Mouse (Mus musculus): ENCODE measurements around the gene Dhrs9. TPM values are rescaled to one million over a fixed set of nuclear protein-coding genes. Genes with fewer than 3 reads are reported as not detected.

Gene Dhrs9
- polyA plus RNA-seq, 1 experiment from 2014 or later: 0.05 TPM

DNA sequence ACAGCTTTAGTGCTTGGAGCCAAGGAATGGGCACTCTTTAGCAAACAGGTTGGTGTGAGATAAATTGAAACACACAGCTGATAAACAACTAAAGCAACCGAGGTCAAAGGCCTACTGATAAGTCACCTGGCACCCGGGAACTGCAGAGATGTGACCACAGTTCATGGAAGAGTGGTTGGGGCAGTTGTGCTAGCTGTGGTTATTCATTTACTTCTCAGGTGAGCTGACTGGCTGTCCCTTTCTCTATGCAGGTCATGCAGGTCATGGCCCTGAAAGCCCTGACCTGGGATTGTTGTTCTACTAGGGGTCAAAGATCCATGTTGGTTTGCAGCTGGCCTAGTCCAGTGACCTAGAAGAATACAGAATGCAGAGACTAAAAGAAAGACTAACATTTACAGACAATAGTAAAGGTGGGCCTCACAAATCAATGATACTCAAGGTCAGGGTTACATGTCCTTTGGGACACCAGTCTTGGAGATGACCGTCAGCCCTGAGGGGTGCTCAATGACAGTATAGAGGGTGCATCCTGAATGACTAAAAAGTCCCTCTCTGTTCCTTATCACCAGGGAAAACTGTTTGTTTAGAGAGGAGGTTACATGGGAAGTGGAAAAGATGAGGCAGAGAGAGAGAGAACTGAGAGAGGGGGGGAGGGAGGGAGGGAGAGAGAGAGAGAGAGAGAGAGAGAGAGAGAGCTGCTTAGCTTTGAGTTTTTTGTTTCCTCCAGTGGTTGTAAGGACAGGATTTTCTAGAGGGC lies 6.0 kb downstream of the Dhrs9 start:
- H3K9me3 ChIP-seq (replicated peaks): no peaks in the 10 kb centered on the region
- no peaks in the 10 kb centered on the region for H3K27me3 ChIP-seq (replicated peaks)
- no peaks in the 10 kb centered on the region for H3K4me1 ChIP-seq (replicated peaks)
- no peaks in the 10 kb centered on the region for H3K36me3 ChIP-seq
- no peak overlapping the region for H3K27ac ChIP-seq (ENCODE audit: poor library complexity, severe bottlenecking)
- no peak overlapping the region for H3K9ac ChIP-seq
- no peak overlapping the region for H3K4me2 ChIP-seq
- no peak overlapping the region for H3K4me3 ChIP-seq
- no peak for ATAC-seq (ENCODE audit: insufficient number of reproducible peaks, low FRiP score)
- WGBS: 46% methylated on average over 3 of the region's 3 CpGs

DNA sequence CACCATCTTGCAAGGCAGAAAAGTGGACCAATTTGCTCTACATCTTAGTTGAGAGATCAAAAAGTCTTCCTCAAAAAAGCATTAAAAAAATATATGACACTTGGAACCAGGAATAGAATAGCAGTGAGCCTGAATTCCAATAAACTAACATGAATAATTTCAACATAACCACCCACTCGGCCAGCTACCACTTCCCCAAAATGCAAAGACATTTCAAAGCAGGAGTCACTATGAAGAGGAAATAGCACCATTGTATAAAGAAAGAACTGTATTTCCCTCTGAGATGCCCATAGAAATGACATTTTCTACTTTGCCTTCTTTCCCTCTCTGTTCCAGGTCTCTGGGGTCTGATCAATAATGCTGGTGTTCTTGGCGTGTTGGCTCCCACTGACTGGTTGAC lies 13.7 kb downstream of the Dhrs9 start:
- ATAC-seq (ENCODE audit: insufficient number of reproducible peaks, low FRiP score): no peak
- H3K9ac ChIP-seq: no peak overlapping the region

DNA sequence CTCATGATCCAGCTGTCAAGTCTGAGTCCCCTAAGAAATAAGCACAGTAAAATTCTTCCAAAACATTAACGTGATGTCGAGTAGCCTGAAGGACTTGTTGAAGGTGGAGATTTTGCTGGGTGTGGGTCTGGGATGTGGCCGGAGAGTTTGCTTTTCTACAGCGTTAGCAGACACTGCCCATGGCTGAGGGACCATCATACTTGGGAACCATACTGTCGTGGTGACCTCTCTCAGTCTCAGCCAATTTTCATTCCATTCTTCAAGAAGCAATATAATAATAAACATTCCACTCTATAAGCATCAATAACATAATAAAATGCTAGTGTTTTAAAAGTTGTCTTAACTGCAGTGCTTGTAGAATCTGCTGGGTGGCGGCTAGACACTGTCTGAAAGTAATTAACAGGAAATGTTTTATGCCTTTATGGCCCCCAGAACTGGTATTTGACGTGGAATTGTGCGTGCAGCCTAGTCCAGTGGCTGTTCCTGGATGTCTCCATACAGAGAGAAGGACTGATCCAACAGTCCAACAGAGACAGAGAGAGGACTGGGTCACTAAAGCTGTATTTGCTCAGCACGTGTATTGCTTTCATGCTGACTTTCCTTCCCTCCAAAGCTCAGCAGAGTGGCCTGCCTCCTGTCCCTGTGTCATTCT lies 15.5 kb downstream of the Dhrs9 start:
- no peak overlapping the region for H3K4me2 ChIP-seq

More for the DNA sequence above, 13.7 kb downstream of the Dhrs9 start:
- Histone ChIP-seq H3K4me2 (no peak overlapping the region), H3K4me3 (no peak overlapping the region), H3K4me1 (replicated peaks) (peaks cover 5% of the 10 kb centered on the region; the same call in 1 of the 2 replicates), H3K36me3 (no peaks in the 10 kb centered on the region), H3K27me3 (replicated peaks) (no peaks in the 10 kb centered on the region; the same call in 1 of the 2 replicates), H3K9me3 (replicated peaks) (no peaks in the 10 kb centered on the region), H3K27ac (ENCODE audit: poor library complexity, severe bottlenecking) (no peak overlapping the region)
- 89% methylated on average over 2 of the region's 2 CpGs for whole genome bisulfite sequencing

DNA sequence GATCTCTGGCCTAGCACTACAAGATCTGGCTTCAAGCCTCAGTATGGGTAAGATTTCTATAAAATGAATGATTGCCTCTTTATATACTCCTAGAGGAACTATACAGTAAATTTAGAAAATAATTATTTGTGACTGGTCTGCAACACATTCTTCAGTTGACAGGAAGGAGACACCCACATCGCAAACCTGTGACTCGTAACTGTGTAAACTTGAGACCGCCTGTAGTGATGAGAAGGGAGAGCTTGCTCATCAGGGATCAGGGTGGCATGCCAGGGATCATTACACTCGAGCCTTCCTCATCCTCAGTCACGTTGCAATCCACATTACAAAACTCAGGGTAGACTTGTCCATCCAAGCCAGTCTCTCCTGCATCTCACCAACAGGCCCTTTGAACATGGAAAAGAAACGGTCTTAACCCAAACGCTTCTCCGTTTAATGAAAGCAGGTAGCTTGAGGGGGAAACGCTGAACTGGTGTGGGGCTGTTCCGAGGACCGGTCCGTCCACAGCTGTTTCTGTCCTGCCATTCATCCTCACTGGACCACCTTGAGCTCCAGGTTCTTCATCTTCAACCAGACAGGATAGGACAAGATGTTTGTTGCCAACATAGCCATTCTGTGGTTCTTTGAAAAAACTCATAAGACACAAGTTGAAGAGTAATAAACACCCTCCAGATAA lies 16.7 kb downstream of the Dhrs9 start:
- H3K9me3 ChIP-seq (replicated peaks): no peaks in the 10 kb centered on the region
- no peaks in the 10 kb centered on the region for H3K36me3 ChIP-seq
- WGBS: 81% methylated on average over 12 of the region's 12 CpGs
- ATAC-seq (ENCODE audit: insufficient number of reproducible peaks, low FRiP score): no peak
- no peaks in the 10 kb centered on the region; the same call in 1 of the 2 replicates for H3K27me3 ChIP-seq (replicated peaks)
- no peak overlapping the region for H3K4me3 ChIP-seq
- no peak overlapping the region for H3K27ac ChIP-seq (ENCODE audit: poor library complexity, severe bottlenecking)
- peaks cover 5% of the 10 kb centered on the region; the same call in 1 of the 2 replicates for H3K4me1 ChIP-seq (replicated peaks)
- H3K4me2 ChIP-seq: no peak overlapping the region
- no peak overlapping the region for H3K9ac ChIP-seq

More for the DNA sequence above, 15.5 kb downstream of the Dhrs9 start:
- Histone ChIP-seq H3K9me3 (replicated peaks) (no peaks in the 10 kb centered on the region), H3K27me3 (replicated peaks) (no peaks in the 10 kb centered on the region; the same call in 1 of the 2 replicates), H3K4me1 (replicated peaks) (peaks cover 5% of the 10 kb centered on the region; the same call in 1 of the 2 replicates), H3K4me3 (no peak overlapping the region), H3K9ac (no peak overlapping the region), H3K27ac (ENCODE audit: poor library complexity, severe bottlenecking) (no peak overlapping the region), H3K36me3 (no peaks in the 10 kb centered on the region)
- ATAC-seq (ENCODE audit: insufficient number of reproducible peaks, low FRiP score): no peak
- 77% methylated on average over 9 of the region's 9 CpGs for WGBS

DNA sequence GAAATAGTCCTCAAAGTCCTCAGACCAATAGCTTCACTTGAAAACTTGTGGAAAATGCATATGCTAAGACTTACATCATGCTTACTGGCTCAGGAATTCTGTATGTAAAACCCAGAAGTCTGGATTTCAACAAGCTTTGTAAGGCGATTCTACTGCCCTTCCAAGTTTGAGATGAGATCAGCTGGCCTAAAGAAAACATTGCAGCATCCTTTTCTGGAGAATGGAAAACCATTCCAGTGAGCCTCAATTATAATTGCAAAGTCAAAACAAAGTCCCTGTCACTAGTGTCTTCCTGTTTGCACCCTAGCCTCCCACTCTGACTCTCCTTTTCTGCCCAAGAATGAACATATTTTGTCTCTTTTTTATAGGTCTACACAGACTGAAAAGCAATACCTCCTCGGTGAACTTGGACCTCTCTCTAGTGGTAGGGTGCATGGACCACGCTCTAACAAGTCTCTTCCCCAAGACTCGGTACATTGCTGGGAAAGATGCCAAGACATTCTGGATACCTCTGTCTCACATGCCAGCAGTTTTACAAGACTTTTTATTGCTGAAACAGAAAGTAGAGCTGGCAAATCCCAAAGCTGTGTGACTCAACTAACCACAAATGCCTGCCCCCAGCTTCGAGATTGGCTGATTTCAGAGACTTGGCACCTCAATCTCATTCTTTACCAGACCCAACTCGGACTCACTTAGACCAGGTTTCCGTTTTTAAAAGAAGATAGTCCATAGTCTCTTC lies 20.8 kb downstream of the Dhrs9 start:
- 62% methylated on average over 7 of the region's 7 CpGs for WGBS
- ATAC-seq (ENCODE audit: insufficient number of reproducible peaks, low FRiP score): no peak

DNA sequence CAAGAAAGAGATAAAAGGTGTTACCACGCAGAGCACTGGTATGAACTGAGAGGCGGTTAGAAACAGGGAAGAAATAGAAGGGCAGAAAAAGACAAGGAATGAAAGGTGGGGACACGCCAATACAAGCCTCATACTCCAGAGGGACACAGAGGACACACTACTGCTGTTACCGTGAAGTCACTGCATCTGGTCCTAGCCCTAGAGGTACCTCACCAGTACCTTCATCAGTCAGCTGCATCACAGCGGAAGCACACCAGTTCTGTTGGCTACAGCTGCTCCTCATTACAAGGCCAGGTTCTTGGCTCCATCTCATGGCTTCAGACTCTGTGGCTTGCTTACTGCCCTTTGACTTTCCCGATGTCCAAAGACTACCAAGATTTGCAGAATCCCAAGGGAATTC lies 21.6 kb downstream of the Dhrs9 start:
- ATAC-seq (ENCODE audit: insufficient number of reproducible peaks, low FRiP score): no peak
- Histone ChIP-seq H3K9ac (no peak overlapping the region), H3K27ac (ENCODE audit: poor library complexity, severe bottlenecking) (no peak overlapping the region), H3K36me3 (no peaks in the 10 kb centered on the region), H3K9me3 (replicated peaks) (no peaks in the 10 kb centered on the region), H3K27me3 (replicated peaks) (no peaks in the 10 kb centered on the region), H3K4me3 (no peak overlapping the region), H3K4me2 (no peak overlapping the region), H3K4me1 (replicated peaks) (no peaks in the 10 kb centered on the region)
- WGBS: 71% methylated on average over 6 of the region's 6 CpGs

More for the DNA sequence above, 20.8 kb downstream of the Dhrs9 start:
- Histone ChIP-seq H3K4me1 (replicated peaks) (no peaks in the 10 kb centered on the region), H3K9ac (no peak overlapping the region), H3K36me3 (no peaks in the 10 kb centered on the region), H3K4me3 (no peak overlapping the region), H3K4me2 (no peak overlapping the region), H3K27me3 (replicated peaks) (no peaks in the 10 kb centered on the region; the same call in 1 of the 2 replicates), H3K9me3 (replicated peaks) (no peaks in the 10 kb centered on the region), H3K27ac (ENCODE audit: poor library complexity, severe bottlenecking) (no peak overlapping the region)

DNA sequence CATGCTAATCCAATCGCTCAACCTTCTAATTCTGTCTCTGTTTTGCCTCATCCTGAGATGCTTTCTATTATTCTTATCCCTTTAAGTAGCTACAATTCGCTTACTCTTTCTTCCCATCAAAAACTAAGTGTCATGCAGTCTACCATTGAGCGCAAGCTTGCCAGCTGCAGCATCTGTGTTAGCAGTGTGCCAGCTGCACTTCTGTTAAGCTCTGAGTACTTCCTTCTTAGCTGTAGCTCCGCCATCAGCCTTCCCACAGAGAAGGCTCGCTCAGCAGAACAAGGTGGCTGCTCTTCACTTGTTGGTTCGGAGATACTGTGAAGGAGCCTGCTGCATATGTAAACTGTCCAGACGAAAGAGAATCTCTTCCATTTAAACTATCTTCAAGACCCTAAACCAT lies 22.1 kb downstream of the Dhrs9 start:
- WGBS: 80% methylated on average over 7 of the region's 7 CpGs
- Histone ChIP-seq H3K9ac (no peak overlapping the region), H3K4me3 (no peak overlapping the region), H3K36me3 (no peaks in the 10 kb centered on the region), H3K27ac (ENCODE audit: poor library complexity, severe bottlenecking) (no peak overlapping the region), H3K4me1 (replicated peaks) (no peaks in the 10 kb centered on the region), H3K27me3 (replicated peaks) (no peaks in the 10 kb centered on the region), H3K9me3 (replicated peaks) (no peaks in the 10 kb centered on the region), H3K4me2 (no peak overlapping the region)
- ATAC-seq (ENCODE audit: insufficient number of reproducible peaks, low FRiP score): no peak

DNA sequence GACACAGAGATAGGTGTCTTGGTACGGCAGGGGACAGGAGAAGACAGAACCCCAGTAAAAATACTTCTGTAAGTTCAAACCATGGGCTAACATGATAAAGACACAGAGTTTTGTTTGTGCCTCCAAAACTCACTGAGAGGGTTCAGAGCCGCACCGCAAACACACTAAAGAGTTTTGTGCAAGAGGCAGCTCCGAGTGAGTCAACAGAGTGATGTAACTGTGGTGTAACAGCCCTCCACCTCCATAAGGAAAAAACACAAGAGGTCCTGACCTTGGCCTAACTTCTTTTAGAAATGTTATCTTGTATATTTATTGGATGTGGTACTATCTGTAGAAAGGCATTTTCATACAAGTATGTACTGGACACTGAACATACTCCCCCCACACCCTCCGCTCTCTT lies 25.4 kb downstream of the Dhrs9 start:
- Histone ChIP-seq H3K27ac (ENCODE audit: poor library complexity, severe bottlenecking) (no peak overlapping the region), H3K4me3 (no peak overlapping the region), H3K9me3 (replicated peaks) (no peaks in the 10 kb centered on the region), H3K4me2 (no peak overlapping the region), H3K27me3 (replicated peaks) (no peaks in the 10 kb centered on the region), H3K9ac (no peak overlapping the region), H3K4me1 (replicated peaks) (no peaks in the 10 kb centered on the region), H3K36me3 (no peaks in the 10 kb centered on the region)
- ATAC-seq (ENCODE audit: insufficient number of reproducible peaks, low FRiP score): no peak
- WGBS: 90% methylated on average over 5 of the region's 5 CpGs

DNA sequence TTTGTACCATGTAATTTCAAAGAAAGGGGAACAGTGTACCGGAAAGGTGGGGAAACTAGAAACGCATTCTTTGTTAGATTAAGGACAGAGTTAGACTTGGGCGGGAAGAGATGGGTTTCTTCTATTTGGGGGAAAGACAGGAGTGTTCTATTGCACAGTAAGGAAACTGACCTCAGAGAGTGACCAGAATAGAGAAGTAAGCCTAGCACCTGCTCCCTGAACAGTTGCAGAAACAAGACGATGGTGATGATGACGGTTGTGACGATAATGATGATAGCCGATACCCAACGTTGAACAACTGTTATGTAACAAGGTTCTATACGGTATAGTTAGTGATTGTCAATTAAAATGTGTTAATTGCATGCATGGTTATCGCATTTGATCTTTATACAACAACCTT lies 34.3 kb downstream of the Dhrs9 start:
- H3K4me2 ChIP-seq: no peak overlapping the region
- peaks cover 14% of the 10 kb centered on the region; the same call in 1 of the 2 replicates for H3K4me1 ChIP-seq (replicated peaks)
- H3K9ac ChIP-seq: no peak overlapping the region
- H3K27me3 ChIP-seq (replicated peaks): no peaks in the 10 kb centered on the region
- no peak overlapping the region for H3K4me3 ChIP-seq
- WGBS: 80% methylated on average over 10 of the region's 10 CpGs
- ATAC-seq (ENCODE audit: insufficient number of reproducible peaks, low FRiP score): no peak
- no peaks in the 10 kb centered on the region for H3K36me3 ChIP-seq
- H3K9me3 ChIP-seq (replicated peaks): no peaks in the 10 kb centered on the region
- H3K27ac ChIP-seq (ENCODE audit: poor library complexity, severe bottlenecking): no peak overlapping the region

DNA sequence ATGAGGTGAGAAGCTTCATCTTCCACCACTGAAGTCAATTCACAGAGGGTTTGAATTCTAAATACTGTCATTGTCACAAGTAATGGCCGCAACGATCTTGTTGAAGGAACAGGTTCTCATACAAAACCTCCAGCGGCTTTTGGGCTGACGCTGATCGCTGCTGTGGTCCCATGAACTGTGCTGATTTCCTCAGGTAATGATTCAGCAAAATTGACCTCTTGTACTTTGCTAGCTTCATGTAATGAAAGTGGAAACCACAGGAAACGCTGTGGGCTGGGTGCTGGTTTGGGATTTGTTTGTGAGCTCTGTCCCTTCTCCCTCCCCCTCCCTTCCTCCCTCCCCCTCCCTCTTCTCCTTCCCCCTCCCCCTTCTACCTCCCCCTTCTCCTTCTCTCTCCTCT lies 34.8 kb downstream of the Dhrs9 start:
- no peak for ATAC-seq (ENCODE audit: insufficient number of reproducible peaks, low FRiP score)
- no peaks in the 10 kb centered on the region for H3K36me3 ChIP-seq
- WGBS: 78% methylated on average over 6 of the region's 6 CpGs
- peaks cover 14% of the 10 kb centered on the region; the same call in 1 of the 2 replicates for H3K4me1 ChIP-seq (replicated peaks)
- H3K27me3 ChIP-seq (replicated peaks): no peaks in the 10 kb centered on the region
- H3K4me3 ChIP-seq: no peak overlapping the region
- no peak overlapping the region for H3K4me2 ChIP-seq
- H3K9ac ChIP-seq: no peak overlapping the region
- no peaks in the 10 kb centered on the region for H3K9me3 ChIP-seq (replicated peaks)
- no peak overlapping the region for H3K27ac ChIP-seq (ENCODE audit: poor library complexity, severe bottlenecking)
